Mouse (Mus musculus) brain, embryonic 14.5 days (tissue): ENCODE measurements around the gene 1700074P13Rik.

Source experiments
- CTCF ChIP-seq: fragments of 200-500 bp; IDR thresholded peaks from 2 replicates; pipeline ENCODE4 v1.5.1; 2012; ENCODE audit warnings: inconsistent platforms, mild to moderate bottlenecking, moderate library complexity, borderline replicate concordance; ENCODE audit not compliant: insufficient read depth, insufficient read length; ENCODE audit errors: extremely low read depth
- POLR2A ChIP-seq: fragments of 200-500 bp; IDR thresholded peaks from 2 replicates; pipeline ENCODE4 v1.6.1; 2012; ENCODE audit warnings: mild to moderate bottlenecking, inconsistent platforms, borderline replicate concordance; ENCODE audit not compliant: poor library complexity, insufficient read depth, insufficient read length, severe bottlenecking; ENCODE audit errors: extremely low read depth

DNA sequence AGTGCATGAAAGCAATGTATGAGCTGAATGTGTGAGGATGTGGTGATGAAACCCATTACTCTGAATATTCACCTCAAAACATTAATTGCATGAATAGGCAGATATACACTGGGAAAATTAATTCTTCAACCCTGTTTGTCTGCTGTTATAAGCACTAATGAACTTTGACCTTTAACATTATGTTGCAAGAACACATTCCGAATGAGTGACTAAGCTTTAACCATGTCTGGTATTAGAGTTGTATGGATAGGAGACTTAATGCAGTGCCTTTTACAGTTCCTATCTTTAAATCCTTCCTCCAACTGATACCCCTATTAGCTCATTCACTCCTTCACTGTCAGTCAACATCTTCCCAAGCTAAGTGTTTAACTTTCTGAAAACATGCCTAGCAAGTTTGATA is 45.6 kb downstream of the 1700074P13Rik start:
- TF ChIP-seq POLR2A (no peak), CTCF (no peak)
